Mouse (Mus musculus) R1 (cell line): ENCODE data around the gene Fam136a.

Experiments
- DNase-seq: peaks from one replicate; pipeline ENCODE4 v3.0.0-alpha.2; 2018; ENCODE audit warnings: low read depth, low spot score

The Fam136a gene

DNA sequence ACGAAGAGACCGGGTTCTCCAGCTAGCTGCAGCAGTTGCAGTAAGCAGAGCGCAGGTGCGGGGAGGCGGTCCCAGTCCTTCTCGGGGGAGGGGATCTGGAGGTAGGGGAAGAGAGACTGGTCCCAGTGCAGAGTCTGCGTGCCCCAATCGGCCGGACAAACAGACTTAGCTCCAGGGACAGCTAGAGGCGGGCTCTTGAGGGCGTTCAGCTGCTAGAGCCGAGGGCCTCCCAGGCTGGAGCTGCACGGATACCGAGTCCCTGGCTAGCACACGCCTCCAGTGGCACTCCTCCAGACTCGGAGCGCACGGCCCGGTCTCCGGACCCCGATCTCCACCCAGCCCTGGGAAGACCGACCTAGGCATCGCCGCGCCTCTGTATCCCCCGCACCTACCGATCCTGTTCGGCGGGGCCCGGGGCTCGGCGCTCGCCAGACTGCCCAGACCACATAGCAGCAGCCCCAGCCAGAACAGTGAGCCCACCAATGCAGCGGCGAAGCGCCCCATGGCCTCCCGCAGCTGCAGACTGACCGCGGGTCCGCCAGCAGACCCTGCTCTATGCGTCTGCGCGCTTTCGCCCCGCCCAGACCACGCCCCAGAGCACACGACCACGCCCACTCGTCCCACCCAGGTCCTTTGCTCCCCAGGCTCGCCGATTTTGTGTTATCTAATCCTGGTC, 31.3 kb downstream of the Fam136a start, which contains the start of gene Pcyox1:
Gene Pcyox1 (minus strand): TSS at position 574 of the 676 bp plus-strand sequence.
- peak; percentile 92 for DNase-seq

- no peak for DNase-seq
Observed at GRCm38 (mm10) chr6:86397257-86397980, 32.0 kb downstream of the Fam136a start.

DNA sequence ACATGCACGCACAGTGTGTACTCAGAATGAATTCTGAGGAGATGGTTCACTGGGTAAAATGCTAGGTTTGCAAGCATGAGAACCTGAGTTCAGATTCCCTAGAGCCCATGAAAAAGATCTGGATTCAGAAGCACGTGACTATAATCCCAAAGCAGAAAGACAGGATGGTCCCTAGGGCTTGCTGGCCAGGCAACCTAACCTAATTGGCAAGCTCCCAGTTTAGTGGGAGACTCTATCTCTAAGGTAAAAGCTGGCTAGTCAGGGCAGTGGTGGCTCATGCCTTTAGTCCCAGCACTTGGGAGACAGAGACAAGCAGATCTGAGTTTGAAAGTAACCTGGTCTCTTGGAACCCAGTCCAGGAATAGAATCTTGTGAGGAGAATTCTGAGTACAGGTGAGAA, 33.5 kb downstream of the Fam136a start:
- DNase-seq = no peak

DNA sequence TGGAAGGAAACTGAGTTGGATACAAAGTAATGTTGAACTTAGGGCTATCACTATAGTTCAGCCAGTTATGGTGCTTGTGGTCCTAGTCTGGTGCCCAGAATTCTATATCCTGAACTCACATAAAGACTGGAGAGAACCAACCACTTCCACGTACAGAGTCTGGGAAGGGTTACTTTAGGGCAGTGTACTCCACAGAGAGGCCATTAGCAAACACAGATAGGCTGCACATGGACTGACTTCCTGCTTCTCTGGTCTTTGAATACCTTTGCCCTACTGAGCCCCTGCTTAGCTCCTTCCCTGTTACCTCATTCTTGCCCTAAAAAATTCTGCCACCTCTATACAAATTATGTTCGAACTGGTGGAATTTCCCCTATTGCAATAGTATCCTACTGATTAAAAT, 34.5 kb downstream of the Fam136a start:
- no peak for DNase-seq

- peak; percentile 90 for DNase-seq
Observed at GRCm38 (mm10) chr6:86400972-86401371, 35.5 kb downstream of the Fam136a start.

GRCm38 (mm10) chr6:86402681-86403607, 37.5 kb downstream of the Fam136a start:
- DNase-seq = no peak

GRCm38 (mm10) chr6:86403728-86404099, 38.3 kb downstream of the Fam136a start:
- DNase-seq = peak; percentile 84

DNA sequence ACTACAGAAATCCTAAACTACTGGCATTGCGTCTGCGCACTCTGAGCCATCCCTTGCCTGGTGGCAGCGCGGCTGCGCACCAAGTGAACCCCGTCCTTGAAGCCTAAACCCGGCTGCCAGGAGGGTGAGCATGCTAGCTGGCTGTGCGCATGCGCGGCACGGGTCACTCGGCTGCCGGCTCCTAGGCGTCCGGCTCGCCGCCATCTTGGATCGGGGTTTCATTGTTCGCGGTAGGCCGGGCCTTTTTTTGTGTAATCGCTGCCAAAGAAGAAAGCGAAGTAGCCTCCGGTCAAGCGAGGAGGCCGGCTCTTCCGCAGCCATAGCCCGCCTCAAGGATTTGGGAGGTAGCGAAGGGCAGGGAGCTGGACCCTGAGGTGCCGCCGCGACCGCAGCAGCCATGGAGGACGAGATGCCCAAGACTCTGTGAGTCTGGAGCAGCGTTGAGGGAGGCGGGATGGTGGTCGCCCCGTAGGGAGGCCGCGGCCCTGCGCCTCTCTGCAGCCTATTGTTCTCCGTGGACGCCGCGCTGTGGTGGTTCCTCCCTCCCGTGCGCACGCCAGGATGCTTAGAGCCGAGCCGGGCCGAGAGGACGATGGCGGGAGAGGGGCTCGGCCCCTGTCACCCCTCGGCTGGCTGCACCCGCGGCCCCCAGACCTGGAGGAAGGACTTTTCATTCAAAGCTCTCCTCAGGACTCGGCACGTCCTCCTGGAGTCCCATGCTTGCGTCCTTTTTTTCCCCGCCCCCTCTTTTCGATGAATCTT, 38.8 kb downstream of the Fam136a start, which contains the start of gene Tia1:
Gene Tia1 (plus strand): TSS at position 120 of the 762 bp plus-strand sequence.
- DNase-seq = peak; percentile 98

DNA sequence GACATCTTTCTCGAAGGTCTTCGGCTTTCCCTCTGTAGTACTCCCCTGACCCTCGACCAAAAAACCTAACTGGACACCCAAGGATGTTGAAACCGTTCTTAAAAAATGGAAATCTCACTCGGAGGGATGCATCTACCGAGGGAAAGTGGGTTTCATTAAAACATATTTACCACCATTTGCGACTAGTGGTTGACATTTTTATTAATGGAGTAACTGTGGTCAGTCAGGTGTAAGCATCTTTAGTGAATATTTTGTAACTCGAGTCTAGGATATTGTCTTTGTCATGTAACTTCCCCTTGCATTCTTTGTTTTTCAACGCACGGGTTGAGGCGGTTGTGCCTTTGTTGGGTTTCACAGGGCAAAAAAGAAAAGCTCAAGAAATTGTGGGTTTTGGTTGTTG, 39.5 kb downstream of the Fam136a start:
- peak; percentile 59 for DNase-seq

DNA sequence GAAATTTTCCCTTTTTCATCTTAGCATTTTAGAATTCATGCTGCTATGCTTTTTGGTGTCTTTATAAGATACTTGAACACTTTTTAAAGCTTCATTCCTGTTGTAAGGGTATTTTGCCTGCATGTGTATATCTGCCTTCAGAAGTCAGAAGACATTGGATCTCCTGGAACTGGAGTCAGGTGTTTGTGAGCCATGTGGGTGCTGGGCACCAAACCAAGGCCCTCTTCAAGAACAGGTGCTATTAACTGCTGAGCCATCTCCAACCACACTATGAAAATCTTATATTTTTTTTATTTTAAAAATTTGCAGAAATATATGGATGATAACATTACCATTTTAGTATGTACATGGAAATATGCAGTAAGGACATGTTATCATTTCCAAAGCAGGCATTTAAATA, 40.9 kb downstream of the Fam136a start:
- DNase-seq = no peak

DNA sequence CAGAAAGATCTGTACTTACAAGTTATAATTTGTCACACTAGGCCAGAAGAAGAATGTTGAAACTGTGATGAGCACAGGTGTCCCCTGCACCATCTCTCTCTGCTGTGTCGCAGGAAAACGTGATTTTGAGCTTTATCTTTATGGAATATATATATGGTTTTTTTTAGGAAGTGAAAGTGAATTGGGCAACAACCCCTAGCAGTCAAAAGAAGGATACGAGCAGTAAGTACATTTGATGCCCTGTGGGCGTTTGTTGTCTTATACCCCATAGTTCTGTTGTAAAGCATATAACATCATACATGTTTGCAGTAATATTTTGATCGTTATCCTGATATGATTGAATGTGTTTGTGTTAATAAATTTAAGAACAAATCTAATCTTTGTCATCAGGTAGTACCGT, 53.3 kb downstream of the Fam136a start:
- no peak for DNase-seq

GRCm38 (mm10) chr6:86419239-86419638, 53.8 kb downstream of the Fam136a start:
- no peak for DNase-seq
